Mouse (Mus musculus) limb, embryonic 10.5 days (tissue): ENCODE data around the gene Hoga1. TPM values are rescaled to one million over a fixed set of nuclear protein-coding genes. Genes with fewer than 3 reads are reported as not detected.

Source experiments
- DNase-seq: peaks from one replicate; pipeline ENCODE4 v3.0.0-alpha.2; 2017; ENCODE audit warnings: low spot score
- H3K27ac ChIP-seq: fragments of 300-500 bp; sonication (generic); 2 replicates; pipeline ENCODE4 v1.5.1; 2016; ENCODE audit warnings: mild to moderate bottlenecking
- H3K27me3 ChIP-seq: fragments of 300-500 bp; sonication (generic); 2 replicates; pipeline ENCODE4 v1.6.1; 2016; ENCODE audit warnings: low read depth, mild to moderate bottlenecking; ENCODE audit not compliant: poor library complexity, severe bottlenecking
- H3K36me3 ChIP-seq: fragments of 300-500 bp; sonication (generic); 2 replicates; pipeline ENCODE4 v1.6.1; 2016; ENCODE audit warnings: mild to moderate bottlenecking, moderate library complexity
- H3K4me1 ChIP-seq: fragments of 300-500 bp; sonication (generic); 2 replicates; pipeline ENCODE4 v1.6.1; 2016
- H3K4me3 ChIP-seq: fragments of 300-500 bp; sonication (generic); 2 replicates; pipeline ENCODE4 v1.5.1; 2016; ENCODE audit warnings: mild to moderate bottlenecking, moderate library complexity
- H3K9me3 ChIP-seq: fragments of 300-500 bp; sonication (generic); replicated peaks from 2 replicates; pipeline ENCODE4 v1.6.1; 2016; ENCODE audit warnings: mild to moderate bottlenecking
- WGBS: fragments of 180-500 bp; shearing (Covaris S2); methylation state at CpG from one replicate; pipeline ENCODE4 v1.1.7; 2016; 5-methylcytosine and 5-hydroxymethylcytosine counted together
- polyA plus RNA-seq: library from polyadenylated mRNA; unstranded; fragments of >200 nt; fragmentation: Nextera tagmentation; extraction: Ambion mirVana; gene quantifications from 2 replicates; pipeline ENCODE4 v1.2.1, GENCODE M21; 2016

Gene Hoga1
- polyA plus RNA-seq, 1 experiment from 2014 or later, result 1.3 TPM

GRCm38 (mm10) chr19:42034146-42034775, 11.1 kb upstream of the Hoga1 start:
- no peak overlapping the region for H3K4me3 ChIP-seq
- WGBS, result 64% methylated on average over 9 of the region's 9 CpGs
- H3K27me3 ChIP-seq, result 0 out of 2 replicates have a peak, but pooled peaks cover 3% of the 10 kb centered on the region
- peaks cover 9% of the 10 kb centered on the region for H3K36me3 ChIP-seq
- no peaks in the 10 kb centered on the region for H3K9me3 ChIP-seq
- peak; percentile 48 for DNase-seq
- peaks cover 30% of the 10 kb centered on the region for H3K4me1 ChIP-seq
- peak overlapping the region; percentile 71 for H3K27ac ChIP-seq

DNA sequence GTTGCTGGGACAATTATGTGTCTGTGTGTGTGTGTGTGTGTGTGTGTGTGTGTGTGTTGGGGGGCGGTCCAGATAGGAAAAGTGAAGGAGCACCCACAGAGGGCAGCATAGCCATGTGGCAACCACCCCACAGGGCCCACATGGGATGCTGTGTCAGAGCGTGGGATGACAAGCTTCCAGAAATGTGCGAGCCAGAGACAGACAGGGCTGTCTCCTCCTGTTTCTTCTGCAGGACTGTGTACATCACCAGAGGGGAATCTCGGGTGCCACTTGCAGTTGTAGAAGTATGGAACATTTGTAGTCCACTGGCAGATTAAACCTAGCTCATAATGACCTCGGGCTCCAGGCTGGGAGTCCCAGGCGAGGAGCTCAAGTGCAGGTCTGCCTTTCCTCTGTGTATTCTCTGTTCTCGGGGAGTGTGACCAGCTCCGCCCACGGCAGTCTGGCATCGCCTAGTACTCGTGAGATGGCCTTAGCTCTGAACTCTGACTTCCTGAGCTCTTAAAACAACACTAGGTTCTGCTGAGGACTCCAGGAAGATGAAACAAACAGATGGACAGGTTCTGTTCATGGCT, 10.4 kb upstream of the Hoga1 start:
- WGBS, result 55% methylated on average over 11 of the region's 11 CpGs
- peak overlapping the region; percentile 71 for H3K27ac ChIP-seq

GRCm38 (mm10) chr19:42035456-42036248, 9.8 kb upstream of the Hoga1 start, which contains the start of gene Ankrd2:
TSS of gene Ankrd2 (plus strand) at chr19:42036000.
- peak within 1 kb of the TSS; percentile 71 for H3K27ac ChIP-seq
- peaks cover 29% of the 10 kb centered on the region for H3K4me1 ChIP-seq
- peaks cover 15% of the 10 kb centered on the region for H3K27me3 ChIP-seq
- no peaks in the 10 kb centered on the region for H3K9me3 ChIP-seq
- peaks cover 9% of the 10 kb centered on the region for H3K36me3 ChIP-seq
- WGBS, result 68% methylated on average over 19 of the region's 19 CpGs
- peak; percentile 83 for DNase-seq
- H3K4me3 ChIP-seq, result no peak within 1 kb of the TSS

More for the DNA sequence above, 10.4 kb upstream of the Hoga1 start:
- DNase-seq, result no peak
- peaks cover 30% of the 10 kb centered on the region for H3K4me1 ChIP-seq
- no peaks in the 10 kb centered on the region for H3K9me3 ChIP-seq
- no peak overlapping the region for H3K4me3 ChIP-seq
- peaks cover 8% of the 10 kb centered on the region for H3K27me3 ChIP-seq
- peaks cover 9% of the 10 kb centered on the region for H3K36me3 ChIP-seq

- Histone ChIP-seq H3K4me1 (peaks cover 26% of the 10 kb centered on the region), H3K36me3 (peaks cover 9% of the 10 kb centered on the region), H3K4me3 (no peak overlapping the region), H3K27me3 (peaks cover 19% of the 10 kb centered on the region), H3K9me3 (no peaks in the 10 kb centered on the region), H3K27ac (no peak overlapping the region)
- WGBS, result 81% methylated on average over 3 of the region's 3 CpGs
- DNase-seq, result no peak
Measured at GRCm38 (mm10) chr19:42036357-42036756, 9.1 kb upstream of the Hoga1 start.

DNA sequence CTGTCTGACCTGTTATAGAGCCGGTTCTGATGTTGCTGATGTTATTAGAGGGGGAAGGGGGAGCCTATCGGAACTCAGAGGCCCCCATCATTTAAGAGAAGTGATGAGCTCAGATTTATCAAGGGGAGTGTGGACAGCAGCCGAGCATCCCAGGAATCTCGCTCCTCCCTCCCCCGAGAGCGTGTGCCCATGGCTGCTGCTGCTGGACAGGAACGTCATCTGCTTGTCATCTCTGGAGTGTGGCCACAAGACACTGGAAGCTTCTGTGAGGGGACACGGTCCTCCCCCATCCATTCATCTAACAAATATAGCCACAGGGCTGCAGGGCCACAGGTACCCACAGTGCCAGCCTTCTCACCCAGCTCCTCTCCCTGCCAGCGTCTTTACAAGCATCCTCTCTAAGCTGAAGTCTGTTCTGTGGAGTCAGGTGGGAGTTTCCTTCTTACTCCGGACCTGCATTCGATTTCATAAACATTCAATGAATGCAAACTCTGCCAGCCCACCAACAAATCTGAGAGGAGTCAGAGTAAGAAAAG, 8.2 kb upstream of the Hoga1 start:
- Histone ChIP-seq H3K4me3 (no peak overlapping the region), H3K36me3 (peaks cover 9% of the 10 kb centered on the region), H3K27me3 (peaks cover 24% of the 10 kb centered on the region), H3K4me1 (peaks cover 26% of the 10 kb centered on the region), H3K9me3 (no peaks in the 10 kb centered on the region), H3K27ac (no peak overlapping the region)
- 80% methylated on average over 11 of the region's 11 CpGs for WGBS
- no peak for DNase-seq

GRCm38 (mm10) chr19:42038310-42038709, 7.1 kb upstream of the Hoga1 start:
- peaks cover 24% of the 10 kb centered on the region for H3K27me3 ChIP-seq
- H3K4me3 ChIP-seq, result no peak overlapping the region
- peaks cover 25% of the 10 kb centered on the region for H3K4me1 ChIP-seq
- peaks cover 9% of the 10 kb centered on the region for H3K36me3 ChIP-seq
- no peak for DNase-seq
- 89% methylated on average over 12 of the region's 12 CpGs for WGBS
- no peak overlapping the region for H3K27ac ChIP-seq
- no peaks in the 10 kb centered on the region for H3K9me3 ChIP-seq

GRCm38 (mm10) chr19:42043988-42044387, 1.4 kb upstream of the Hoga1 start:
- no peaks in the 10 kb centered on the region for H3K36me3 ChIP-seq
- DNase-seq, result no peak
- no peaks in the 10 kb centered on the region for H3K9me3 ChIP-seq
- H3K4me3 ChIP-seq, result no peak overlapping the region
- H3K27ac ChIP-seq, result no peak overlapping the region
- peaks cover 10% of the 10 kb centered on the region for H3K4me1 ChIP-seq
- 95% methylated on average over 6 of the region's 6 CpGs for WGBS
- peaks cover 24% of the 10 kb centered on the region for H3K27me3 ChIP-seq

DNA sequence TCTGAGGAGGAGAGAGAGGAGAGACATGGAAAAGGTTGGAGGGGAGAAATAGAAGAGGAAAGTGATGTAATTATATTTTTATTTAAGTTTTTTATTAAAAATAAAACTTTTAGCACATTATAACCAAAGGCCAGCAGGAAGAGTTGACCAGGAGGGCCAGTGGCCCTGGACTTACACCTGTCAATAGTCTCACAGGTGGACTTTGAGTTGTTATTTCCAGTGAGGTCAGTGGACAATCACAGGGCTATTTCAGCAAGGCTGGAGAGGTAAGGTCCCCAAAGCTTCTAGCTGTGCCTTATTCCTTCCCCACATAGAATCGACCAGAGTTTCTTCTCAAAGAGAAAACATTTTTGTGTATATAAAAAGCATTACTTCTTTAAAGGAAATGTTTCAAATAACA, 4.8 kb downstream of the Hoga1 start:
- DNase-seq, result no peak
- H3K9me3 ChIP-seq, result no peaks in the 10 kb centered on the region
- H3K27me3 ChIP-seq, result peaks cover 4% of the 10 kb centered on the region; the same call in 1 of the 2 replicates
- no peak overlapping the region for H3K27ac ChIP-seq
- WGBS, result 89% methylated on average over 1 of the region's 1 CpGs
- peaks cover 18% of the 10 kb centered on the region for H3K4me1 ChIP-seq
- H3K4me3 ChIP-seq, result no peak overlapping the region
- no peaks in the 10 kb centered on the region for H3K36me3 ChIP-seq

DNA sequence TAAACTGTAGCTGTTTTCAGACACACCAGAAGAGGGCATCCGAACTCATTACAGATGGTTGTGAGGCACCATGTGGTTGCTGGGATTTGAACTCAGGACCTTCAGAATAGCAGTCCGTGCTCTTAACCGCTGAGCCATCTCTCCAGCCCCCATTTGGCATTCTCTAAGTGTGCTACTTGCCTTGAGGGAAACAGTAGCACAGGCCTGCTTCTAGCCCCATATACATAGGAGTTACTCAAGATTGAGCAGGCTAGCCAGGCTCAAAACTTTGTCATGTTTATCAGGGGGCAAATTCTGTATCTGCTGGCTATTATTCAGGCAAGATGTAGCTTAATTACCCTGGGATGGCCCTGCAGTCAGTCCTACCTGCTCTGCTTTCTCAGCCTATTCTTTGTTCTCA, 5.9 kb downstream of the Hoga1 start:
- H3K4me3 ChIP-seq, result no peak overlapping the region
- WGBS, result 83% methylated on average over 3 of the region's 3 CpGs
- peaks cover 9% of the 10 kb centered on the region; the same call in 1 of the 2 replicates for H3K4me1 ChIP-seq
- peaks cover under 1% of the 10 kb centered on the region; the same call in 1 of the 2 replicates for H3K27me3 ChIP-seq
- H3K27ac ChIP-seq, result no peak overlapping the region
- no peaks in the 10 kb centered on the region for H3K36me3 ChIP-seq
- no peak for DNase-seq
- no peaks in the 10 kb centered on the region for H3K9me3 ChIP-seq

- Histone ChIP-seq H3K4me3 (no peak within 1 kb of the TSS), H3K27me3 (no peaks in the 10 kb centered on the region), H3K4me1 (peaks cover 9% of the 10 kb centered on the region; the same call in 1 of the 2 replicates), H3K27ac (no peak within 1 kb of the TSS), H3K9me3 (no peaks in the 10 kb centered on the region), H3K36me3 (no peaks in the 10 kb centered on the region)
- 77% methylated on average over 4 of the region's 4 CpGs for WGBS
- DNase-seq, result no peak
Measured at GRCm38 (mm10) chr19:42051948-42052347, 6.5 kb downstream of the Hoga1 start, which contains the start of gene 4933411K16Rik. TSS of gene 4933411K16Rik (plus strand) at chr19:42052248.

GRCm38 (mm10) chr19:42054255-42054654, 8.8 kb downstream of the Hoga1 start:
- Histone ChIP-seq H3K4me3 (no peak overlapping the region), H3K27me3 (no peaks in the 10 kb centered on the region), H3K27ac (no peak overlapping the region), H3K36me3 (no peaks in the 10 kb centered on the region), H3K4me1 (peaks cover 9% of the 10 kb centered on the region; the same call in 1 of the 2 replicates), H3K9me3 (no peaks in the 10 kb centered on the region)
- no peak for DNase-seq
- 87% methylated on average over 6 of the region's 6 CpGs for WGBS

- Histone ChIP-seq H3K27ac (no peak overlapping the region), H3K27me3 (no peaks in the 10 kb centered on the region), H3K4me1 (peaks cover 9% of the 10 kb centered on the region; the same call in 1 of the 2 replicates), H3K36me3 (no peaks in the 10 kb centered on the region), H3K9me3 (no peaks in the 10 kb centered on the region), H3K4me3 (no peak overlapping the region)
- DNase-seq, result no peak
- WGBS, result 71% methylated on average over 2 of the region's 2 CpGs
Measured at GRCm38 (mm10) chr19:42055881-42056280, 10.5 kb downstream of the Hoga1 start.
